Mouse (Mus musculus) hindlimb bud, embryonic 11.5 days (tissue): ENCODE results near the gene Ciao2b.
"Not testable (repeated sequence)": the region's sequence is repeated elsewhere in the genome, so short reads cannot be mapped to it uniquely, and the experiment has no call there.

Experiments
- DNase-seq: peaks from one replicate; pipeline ENCODE4 v3.0.0-alpha.2; 2012; ENCODE audit warnings: low read depth, low spot score; ENCODE audit errors: extremely low spot score

Ciao2b gene

DNA sequence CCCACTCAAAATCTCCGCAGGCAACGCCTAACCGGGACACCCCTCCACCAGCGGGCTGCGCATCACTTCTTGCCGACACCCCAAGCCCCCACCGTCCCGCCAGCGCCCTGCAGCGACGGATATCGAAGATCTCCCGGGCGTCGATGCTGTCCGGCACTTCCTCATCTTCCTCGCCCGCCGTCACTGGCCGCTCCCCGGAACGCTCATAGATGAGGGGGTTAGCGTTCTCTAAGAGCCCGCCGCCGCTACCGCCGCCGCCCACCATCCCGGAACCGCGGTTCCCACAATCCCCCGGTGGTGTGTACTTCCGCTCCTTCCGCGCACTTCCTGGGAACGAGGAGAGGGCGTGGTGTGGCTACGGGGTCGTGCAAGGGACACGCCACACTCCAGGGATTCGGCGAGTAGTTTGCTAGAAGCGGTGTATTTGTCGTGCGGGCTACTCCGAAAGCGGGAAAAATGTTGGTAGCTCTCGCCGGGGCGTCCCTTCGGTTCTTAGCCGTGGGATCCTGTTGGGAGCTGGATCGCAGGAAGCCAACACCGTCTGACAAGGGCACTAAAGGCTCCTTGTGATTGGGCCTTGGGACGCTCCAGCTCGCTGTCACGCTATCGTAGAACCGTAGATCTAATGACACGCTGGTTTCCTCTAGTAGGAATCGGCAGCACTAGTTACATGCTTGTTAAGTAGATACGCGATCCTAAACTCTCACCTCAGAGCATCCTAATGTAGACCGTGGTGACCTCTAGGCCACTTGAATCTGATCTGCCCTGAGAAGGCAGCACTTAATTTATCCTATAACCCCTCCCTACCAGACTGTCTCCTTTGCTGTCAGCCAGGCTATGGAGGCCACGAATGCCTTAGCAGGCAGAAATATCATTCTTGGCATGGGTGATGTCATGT is at the start of gene Ciao2b:
Gene Ciao2b (minus strand): TSS at position 540 of the 898 bp plus-strand sequence.
- DNase-seq = peak; percentile 42

GRCm38 (mm10) chr8:104688433-104688832 is 46.7 kb upstream of the Ciao2b start:
- no peak for DNase-seq

GRCm38 (mm10) chr8:104655614-104656013 is 13.8 kb upstream of the Ciao2b start:
- no peak for DNase-seq

DNA sequence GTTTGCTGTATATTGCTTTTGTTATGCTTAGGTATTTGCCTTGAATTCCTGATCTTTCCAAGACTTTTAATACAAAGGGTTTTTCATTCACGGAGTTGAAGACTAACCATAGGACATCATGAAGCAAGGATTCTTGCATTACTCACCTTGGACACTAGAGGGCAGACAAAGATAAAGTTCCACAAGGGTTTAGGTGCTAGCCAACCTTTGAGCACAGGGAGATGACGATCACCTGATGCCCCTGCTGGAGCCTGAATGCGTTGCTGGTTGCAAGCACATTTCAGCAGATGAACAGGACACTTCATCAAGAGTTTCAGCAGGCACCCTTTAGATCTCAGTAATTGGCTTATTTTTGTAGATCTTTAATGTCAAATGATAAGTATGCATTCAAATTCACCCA is 13.2 kb upstream of the Ciao2b start:
- peak; percentile 89 for DNase-seq

- not testable (repeated sequence) for DNase-seq
These were observed 2.4 kb upstream of the Ciao2b start for GRCm38 (mm10) chr8:104644187-104644586.

GRCm38 (mm10) chr8:104642324-104642654 is 524 bp upstream of the Ciao2b start:
- DNase-seq = no peak

- no peak for DNase-seq
These were observed 864 bp downstream of the Ciao2b start for GRCm38 (mm10) chr8:104640831-104641370.

DNA sequence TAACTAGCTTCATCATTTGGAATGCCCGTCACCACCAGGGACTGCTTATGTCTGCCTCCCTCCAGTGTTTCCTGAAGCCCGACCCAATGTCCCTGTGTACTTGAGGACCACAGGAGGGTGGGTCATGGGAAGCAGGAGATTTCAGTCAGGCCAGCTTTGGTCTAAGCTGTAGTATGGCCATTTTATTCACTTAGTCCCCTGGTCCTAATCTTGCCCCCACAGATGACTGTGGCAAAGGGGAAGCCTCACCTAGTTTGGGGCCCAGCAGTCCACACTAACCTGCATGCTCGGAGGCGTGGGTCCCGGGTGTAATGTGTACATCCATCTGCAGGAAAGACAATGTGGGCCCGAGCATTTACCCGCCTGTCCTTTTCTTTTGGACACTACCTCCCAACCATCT is 1.5 kb downstream of the Ciao2b start:
- no peak for DNase-seq

DNA sequence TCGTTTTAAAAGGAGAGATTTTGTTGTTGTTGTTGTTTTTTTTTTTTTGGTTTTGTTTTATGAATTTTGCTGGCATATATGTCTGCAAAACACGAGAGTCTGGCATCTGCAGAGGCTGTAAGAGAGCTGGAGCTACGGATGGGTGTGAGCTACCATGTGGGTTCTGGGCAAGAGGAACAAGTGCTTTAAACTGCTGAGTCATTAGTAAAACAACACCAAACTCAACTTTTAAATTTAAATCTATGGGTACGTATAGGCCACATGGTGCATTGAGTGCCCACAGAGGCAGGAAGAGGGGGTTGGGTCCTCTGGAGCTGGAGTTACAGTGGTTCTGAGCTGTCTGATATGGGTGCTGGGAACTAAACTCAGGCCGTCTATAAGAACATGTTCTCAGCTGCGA is 3.8 kb downstream of the Ciao2b start:
- no peak for DNase-seq

GRCm38 (mm10) chr8:104635004-104635710 is 6.6 kb downstream of the Ciao2b start:
- no peak for DNase-seq

DNA sequence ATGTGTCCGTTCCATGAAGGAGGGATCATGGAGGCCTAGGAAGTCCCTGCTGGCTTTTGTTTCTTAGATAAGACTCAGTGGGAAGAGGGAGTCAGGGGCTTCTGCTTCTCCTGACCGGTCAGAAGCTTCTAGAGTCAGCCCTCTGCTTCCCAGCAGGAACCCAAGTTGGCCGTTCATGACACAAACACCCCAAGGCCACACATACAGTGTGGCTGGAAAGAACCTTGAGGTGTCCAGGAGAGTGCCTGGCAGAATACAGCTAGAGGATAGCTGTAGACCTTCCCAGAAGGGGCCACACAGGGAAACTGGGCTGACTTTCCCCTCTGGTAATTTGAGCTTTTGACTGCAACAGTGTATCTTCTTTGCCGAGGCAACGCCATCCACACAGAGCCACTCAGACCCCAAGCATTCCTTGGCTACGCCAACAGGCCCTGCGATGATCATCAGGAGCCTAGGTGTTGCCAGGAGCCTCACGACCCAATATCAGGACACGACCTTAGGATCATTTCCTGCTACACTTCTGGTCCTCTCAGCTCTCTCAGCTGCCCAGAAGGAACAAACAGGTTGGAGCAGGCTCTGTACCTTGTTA is 8.5 kb downstream of the Ciao2b start:
- DNase-seq = no peak

- DNase-seq = no peak
These were observed 9.3 kb downstream of the Ciao2b start for GRCm38 (mm10) chr8:104632486-104632885.

DNA sequence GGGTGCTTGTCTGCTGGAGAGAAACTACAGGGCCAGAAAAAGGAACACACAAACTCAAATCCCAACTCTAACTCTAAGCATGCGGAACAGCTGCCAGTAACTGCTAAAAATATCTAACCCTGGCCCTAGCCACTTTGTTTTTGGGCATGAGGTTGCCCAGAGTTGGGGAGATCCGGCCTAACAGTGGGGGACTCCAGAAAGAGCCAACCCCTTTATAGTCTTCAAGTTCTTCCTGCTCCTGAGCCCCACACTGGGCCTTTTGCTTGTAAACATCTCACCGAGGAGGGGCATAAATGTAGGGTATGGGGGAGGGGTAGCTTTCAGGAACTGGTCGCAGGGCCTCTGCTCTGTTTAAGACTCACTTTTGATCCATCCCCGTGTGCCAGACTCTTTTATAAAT is 9.8 kb downstream of the Ciao2b start:
- no peak for DNase-seq

GRCm38 (mm10) chr8:104630981-104631663 is 10.6 kb downstream of the Ciao2b start, which contains the start of gene Rrad:
TSS of gene Rrad (minus strand) at chr8:104631327.
- DNase-seq = no peak

DNA sequence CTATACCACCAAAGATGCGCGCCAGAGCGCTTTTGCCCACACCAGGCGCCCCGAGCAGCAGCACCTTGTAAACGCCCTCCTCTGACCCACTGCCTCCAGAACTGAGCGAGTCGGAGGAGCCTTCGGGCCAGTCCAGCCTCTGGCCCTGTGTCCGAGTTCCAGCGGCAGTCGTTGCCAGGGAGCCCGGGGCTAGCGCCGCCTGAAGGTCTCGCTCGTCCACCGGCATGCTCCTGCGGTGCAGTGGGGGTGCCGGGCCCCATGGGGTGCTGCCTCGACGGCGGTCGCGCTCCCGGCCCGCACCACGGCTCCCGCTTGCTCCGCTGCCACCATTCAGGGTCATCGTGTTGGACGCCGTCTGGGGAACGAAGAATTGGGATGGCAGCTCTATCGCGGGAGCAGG is 11.2 kb downstream of the Ciao2b start:
- DNase-seq = no peak

DNA sequence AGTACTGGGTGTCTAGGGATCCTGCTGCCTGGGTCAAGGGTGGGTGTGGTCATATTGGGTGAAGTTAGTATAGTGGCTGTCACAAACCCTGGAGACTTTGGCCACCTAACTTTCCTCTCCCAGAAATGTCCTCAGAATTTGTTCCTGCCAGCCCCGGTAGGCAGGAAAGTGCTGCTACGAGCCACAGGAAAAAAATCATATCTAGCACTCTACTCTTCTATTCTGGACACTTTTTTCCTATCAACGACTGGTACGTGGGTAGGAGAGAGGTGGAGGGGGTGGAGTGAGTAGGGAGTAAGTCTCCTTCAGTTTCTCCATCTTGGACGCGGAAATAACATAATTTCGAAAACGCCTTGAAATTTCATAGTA is 11.7 kb downstream of the Ciao2b start:
- DNase-seq = no peak

DNA sequence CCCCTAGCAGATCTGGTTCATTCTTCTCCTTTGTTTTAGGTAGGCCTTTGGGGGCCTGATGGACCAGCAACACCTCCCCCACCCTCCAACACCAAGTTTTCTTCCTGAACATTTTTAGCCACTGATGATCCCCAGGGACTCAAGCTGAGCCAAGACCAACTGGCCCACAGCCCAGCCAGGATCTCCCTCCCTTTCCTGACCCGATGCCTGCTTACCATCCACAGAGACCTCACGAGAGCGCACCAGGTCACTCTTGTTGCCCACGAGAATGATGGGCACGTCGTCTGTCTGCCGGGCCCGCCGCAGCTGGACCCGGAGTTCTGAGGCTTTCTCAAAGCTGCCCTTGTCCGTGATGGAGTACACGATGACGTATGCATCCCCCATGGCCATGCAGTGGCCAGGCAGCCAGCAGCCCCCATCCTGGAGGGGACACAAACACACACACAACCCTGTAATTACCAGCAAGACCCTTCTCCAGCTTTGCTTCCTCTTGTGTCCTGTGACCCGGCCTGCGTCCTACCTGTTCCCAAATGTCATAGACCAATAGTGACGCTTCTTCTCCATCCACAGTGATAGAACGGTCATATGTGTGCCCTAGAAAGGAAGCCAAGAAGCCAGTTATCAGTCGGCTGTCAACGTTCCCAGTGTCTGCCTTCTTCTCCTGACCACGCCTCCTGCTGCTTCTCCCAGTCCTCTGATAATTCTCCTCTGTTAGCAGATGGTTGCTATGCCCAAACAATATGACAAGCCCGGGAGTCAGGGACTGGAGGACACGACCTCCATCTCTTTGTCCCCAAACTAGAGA is 12.3 kb downstream of the Ciao2b start:
- no peak for DNase-seq

- no peak for DNase-seq
These were observed 13.4 kb downstream of the Ciao2b start for GRCm38 (mm10) chr8:104628402-104628801.

DNA sequence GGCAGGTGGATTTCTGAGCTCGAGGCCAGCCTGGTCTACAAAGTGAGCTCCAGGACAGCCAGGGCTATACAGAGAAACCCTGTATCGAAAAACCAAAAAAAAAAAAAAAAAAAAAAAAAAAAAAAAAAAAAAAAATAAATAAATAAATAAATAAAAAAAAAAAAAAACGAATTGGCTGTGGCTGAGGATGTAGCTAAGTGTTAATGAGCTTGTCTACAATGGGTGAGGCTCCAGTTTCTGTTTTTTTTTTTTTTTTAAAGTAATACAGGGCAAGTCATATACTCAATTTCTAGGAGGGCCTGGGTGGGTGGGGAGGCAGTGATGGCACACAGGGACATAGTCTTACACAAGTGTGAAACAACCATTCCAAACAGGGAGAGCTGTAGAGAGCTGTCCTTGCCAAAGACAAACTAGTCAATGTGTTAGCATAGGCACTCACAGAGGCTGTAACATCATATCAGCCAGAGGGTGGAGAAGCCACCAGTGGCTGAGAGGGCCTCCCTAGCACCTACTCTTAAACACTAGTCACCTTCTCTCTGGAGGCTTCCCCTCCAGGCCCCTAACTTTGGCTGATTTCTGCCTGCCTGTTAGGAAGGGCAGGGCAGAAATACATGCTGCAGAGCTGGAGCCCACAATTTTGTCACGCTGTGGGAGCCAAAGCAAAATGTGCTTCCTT is 14.6 kb downstream of the Ciao2b start:
- DNase-seq = no peak

DNA sequence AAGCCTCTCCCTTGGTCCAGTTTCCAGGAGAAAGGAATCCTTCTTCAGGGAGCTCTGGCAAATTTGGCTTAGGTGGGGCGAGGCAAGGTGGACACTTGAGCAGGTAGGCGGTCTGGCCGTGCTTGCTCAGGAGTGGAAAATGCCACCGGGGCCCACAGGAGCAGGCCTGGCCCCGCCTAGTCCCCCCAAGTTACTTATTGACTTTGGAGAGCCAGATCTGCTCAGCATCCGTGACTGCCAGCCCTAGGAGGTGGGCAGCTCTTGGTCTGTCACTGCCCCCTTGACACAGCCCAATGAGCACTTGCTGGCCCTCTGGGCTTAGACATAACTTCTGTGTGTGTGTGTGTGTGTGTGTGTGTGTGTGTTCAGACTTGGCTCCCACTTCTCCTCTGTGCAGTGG is 17.6 kb downstream of the Ciao2b start, which contains the start of gene Cdh16:
Gene Cdh16 (minus strand): TSS at position 236 of the 400 bp plus-strand sequence.
- no peak for DNase-seq
